Comparison of ENCODE assay signal across 9 mouse cellular contexts in genomic region chr10:118820901-118821300, GRCm38 (mm10). TPM values are rescaled to one million over a fixed set of nuclear protein-coding genes. Genes with fewer than 3 reads are reported as not detected.
DNase-seq lines count a peak whose midpoint lies in the region; ATAC-seq and TF ChIP-seq lines count a peak whose summit lies in the region.
"Had no signal": no experiment of that assay in that cellular context is flagged by ENCODE, and none has a peak within 500 bp of the region (broad histone marks: within the 10 kb centered on the region; RNA-seq: fewer than 3 reads in every experiment).

No protein-coding gene starts in this region.

- no peaks in the 10 kb centered on the region for H3K36me3 ChIP-seq in lung, embryonic 14.5 days (ENCODE audit: insufficient read depth)
- no peaks in the 10 kb centered on the region for H3K36me3 ChIP-seq in hindbrain, embryonic 10.5 days
- H3K36me3 ChIP-seq in midbrain, embryonic 14.5 days (ENCODE audit: control insufficient read depth, insufficient read depth, low read length): no peaks in the 10 kb centered on the region
- no peaks in the 10 kb centered on the region for H3K36me3 ChIP-seq in stomach, embryonic 16.5 days (ENCODE audit: control insufficient read depth, insufficient read depth, low read length)
- H3K36me3 ChIP-seq: heart, embryonic 15.5 days had no signal

- peak; percentile 80 for DNase-seq in lung, embryonic 14.5 days
- no peak for DNase-seq in lung, adult 2 months
- peak; percentile 59 for DNase-seq in hindbrain, embryonic 10.5 days (ENCODE audit: low spot score)
- DNase-seq in left cerebral cortex, adult 18-20 months (ENCODE audit: low spot score in 2 of 2): peak; percentile 38 to 43
- DNase-seq in midbrain, embryonic 14.5 days: peak; percentile 71
- DNase-seq in natural killer cell, adult 2 months (ENCODE audit: low spot score in 2 of 2): no peak
- DNase-seq in cerebellum, adult 11 months: no peak

- ATAC-seq in lung, embryonic 14.5 days (ENCODE audit: insufficient read depth): peak; percentile 98
- ATAC-seq in midbrain, embryonic 14.5 days (ENCODE audit: low FRiP score, low TSS enrichment): peak; percentile 78
- peak; percentile 62; the same call in 1 of the 2 replicates for ATAC-seq in stomach, embryonic 16.5 days (ENCODE audit: insufficient read depth, low FRiP score)

- no peak overlapping the region for H3K4me2 ChIP-seq in lung, embryonic 14.5 days
- no peak overlapping the region for H3K4me2 ChIP-seq in midbrain, embryonic 14.5 days (ENCODE audit: low read length)
- H3K4me2 ChIP-seq in stomach, embryonic 16.5 days (ENCODE audit: low read depth, low read length): no peak overlapping the region
- H3K4me2 ChIP-seq: heart, embryonic 15.5 days had no signal

- 24% methylated on average over 7 of the region's 7 CpGs for WGBS in lung, embryonic 14.5 days
- 20% methylated on average over 7 of the region's 7 CpGs for WGBS in lung, adult 2 months
- WGBS in hindbrain, embryonic 10.5 days: 41% methylated on average over 7 of the region's 7 CpGs
- 38% methylated on average over 7 of the region's 7 CpGs for whole genome bisulfite sequencing in midbrain, embryonic 14.5 days
- WGBS in stomach, embryonic 16.5 days: 22% methylated on average over 7 of the region's 7 CpGs

- H3K9me3 ChIP-seq in lung, embryonic 14.5 days (ENCODE audit: low read depth, low read length): no peaks in the 10 kb centered on the region
- H3K9me3 ChIP-seq in hindbrain, embryonic 10.5 days: no peaks in the 10 kb centered on the region
- H3K9me3 ChIP-seq in midbrain, embryonic 14.5 days (ENCODE audit: control insufficient read depth, low read length): no peaks in the 10 kb centered on the region
- no peaks in the 10 kb centered on the region for H3K9me3 ChIP-seq in stomach, embryonic 16.5 days (replicated peaks; ENCODE audit: control insufficient read depth, low read length)
- H3K9me3 ChIP-seq: heart, embryonic 15.5 days had no signal

- H3K9ac ChIP-seq in lung, embryonic 14.5 days: no peak overlapping the region
- H3K9ac ChIP-seq in midbrain, embryonic 14.5 days (replicated peaks; ENCODE audit: low read length): no peak overlapping the region
- H3K9ac ChIP-seq in stomach, embryonic 16.5 days (ENCODE audit: low read length): no peak overlapping the region
- H3K9ac ChIP-seq: heart, embryonic 15.5 days had no signal

- H3K27ac ChIP-seq in lung, embryonic 14.5 days (ENCODE audit: low read depth): no peak overlapping the region
- no peak overlapping the region for H3K27ac ChIP-seq in hindbrain, embryonic 10.5 days
- H3K27ac ChIP-seq in midbrain, embryonic 14.5 days (replicated peaks; ENCODE audit: low read depth, low read length): no peak overlapping the region
- H3K27ac ChIP-seq in stomach, embryonic 16.5 days (ENCODE audit: low read length): no peak overlapping the region
- H3K27ac ChIP-seq: heart, embryonic 15.5 days had no signal

- no peaks in the 10 kb centered on the region for H3K27me3 ChIP-seq in lung, embryonic 14.5 days (ENCODE audit: insufficient read depth, low read length)
- H3K27me3 ChIP-seq in hindbrain, embryonic 10.5 days (ENCODE audit: insufficient read depth, poor library complexity, severe bottlenecking): no peaks in the 10 kb centered on the region
- no peaks in the 10 kb centered on the region for H3K27me3 ChIP-seq in midbrain, embryonic 14.5 days (ENCODE audit: control insufficient read depth, insufficient read depth, low read length)
- no peaks in the 10 kb centered on the region for H3K27me3 ChIP-seq in stomach, embryonic 16.5 days (ENCODE audit: control insufficient read depth, insufficient read depth, low read length)
- H3K27me3 ChIP-seq: heart, embryonic 15.5 days had no signal

- no peaks in the 10 kb centered on the region for H3K4me1 ChIP-seq in lung, embryonic 14.5 days (ENCODE audit: insufficient read depth)
- H3K4me1 ChIP-seq in lung, adult 2 months (ENCODE audit: control insufficient read depth, insufficient read depth, low read length): no peaks in the 10 kb centered on the region
- H3K4me1 ChIP-seq in hindbrain, embryonic 10.5 days (replicated peaks): peaks cover 12% of the 10 kb centered on the region
- H3K4me1 ChIP-seq in midbrain, embryonic 14.5 days (ENCODE audit: control insufficient read depth, insufficient read depth, low read length): no peaks in the 10 kb centered on the region
- peaks cover 3% of the 10 kb centered on the region; the same call in 1 of the 2 replicates for H3K4me1 ChIP-seq in stomach, embryonic 16.5 days (ENCODE audit: control insufficient read depth, insufficient read depth, low read length)
- H3K4me1 ChIP-seq: heart, embryonic 15.5 days had no signal

- no peak overlapping the region for H3K4me3 ChIP-seq in lung, embryonic 14.5 days (ENCODE audit: low read depth, low read length)
- H3K4me3 ChIP-seq in lung, adult 2 months (replicated peaks; ENCODE audit: extremely low read depth, low read depth, low read length): no peak overlapping the region
- no peak overlapping the region for H3K4me3 ChIP-seq in hindbrain, embryonic 10.5 days
- H3K4me3 ChIP-seq in midbrain, embryonic 14.5 days (replicated peaks; ENCODE audit: low read depth, low read length): no peak overlapping the region
- H3K4me3 ChIP-seq in stomach, embryonic 16.5 days (replicated peaks; ENCODE audit: low read length): no peak overlapping the region
- H3K4me3 ChIP-seq: heart, embryonic 15.5 days had no signal

- TF ChIP-seq CTCF in lung, embryonic 14.5 days (IDR thresholded peaks at IDR 0.05; ENCODE audit: low read depth): no peak
- no peak for TF ChIP-seq CTCF in lung, adult 2 months (IDR thresholded peaks at IDR 0.05; ENCODE audit: insufficient read depth, low read length)

- no peak for TF ChIP-seq POLR2A in lung, adult 2 months (IDR thresholded peaks at IDR 0.05; ENCODE audit: borderline replicate concordance, extremely low read depth, low read depth, low read length)

RNA-seq across cellular contexts. Expression of gene Dyrk2, which starts 49.1 kb away (rescaled TPM):
- polyA plus RNA-seq in lung, embryonic 14.5 days (2014; fragmentation: Nextera tagmentation; extraction: Ambion mirVana): 10.9 TPM in 2 replicates
- polyA plus RNA-seq in lung, adult 2 months (2012; rRNA removed): 16.6 and 25.8 TPM in 2 replicates
- polyA plus RNA-seq in hindbrain, embryonic 10.5 days (2016; fragmentation: Nextera tagmentation; extraction: Ambion mirVana): 6.4 and 7.7 TPM in 2 replicates
- total RNA-seq in left cerebral cortex, adult 18-20 months (2021): 10 to 100 TPM; 42.6 to 44.1 TPM
- polyA plus RNA-seq in midbrain, embryonic 14.5 days (2014; fragmentation: Nextera tagmentation; extraction: Ambion mirVana): 16.2 and 17.9 TPM in 2 replicates
- polyA plus RNA-seq in stomach, embryonic 16.5 days (2015; fragmentation: Nextera tagmentation; extraction: Ambion mirVana): 8.7 and 10.3 TPM in 2 replicates

Comparison
In these comparisons a context has a peak if more than half of its experiments do, and no peak if none do; other contexts are left out.
1. DNase-seq: peak in lung, embryonic 14.5 days (single experiment), hindbrain, embryonic 10.5 days (single experiment), left cerebral cortex, adult 18-20 months (2 of 2) and midbrain, embryonic 14.5 days (single experiment); none in lung, adult 2 months (single experiment), natural killer cell, adult 2 months (0 of 2) and cerebellum, adult 11 months (single experiment).
2. Peak in every context shown above with its lines, with median percentiles within 50 percentile points of each other: ATAC-seq.